Mouse (Mus musculus): ENCODE results near the gene Cd300e.

GRCm38 (mm10) chr11:115071631-115072294 lies 9.8 kb upstream of the Cd300e start:
- no peak for TF ChIP-seq CTCF (IDR thresholded peaks at IDR 0.05; ENCODE audit: borderline replicate concordance, control insufficient read depth, extremely low read depth, insufficient read depth, low read length, poor library complexity)
- no peak for TF ChIP-seq POLR2A (IDR thresholded peaks at IDR 0.05; ENCODE audit: control insufficient read depth, extremely low read depth, insufficient read depth, low read length, poor library complexity)

Data from thymus, adult 2 months (tissue).